Mouse (Mus musculus) liver, embryonic 14.5 days (tissue): Measurements from ENCODE around the gene Ehmt1.

Source experiments
- CTCF ChIP-seq: IDR thresholded peaks from 2 replicates; pipeline ENCODE4 v1.5.1; 2016; ENCODE audit warnings: antibody characterized with exemption, low read depth, control low read depth
- EP300 ChIP-seq: IDR thresholded peaks from 2 replicates; pipeline ENCODE4 v1.6.1; 2016; ENCODE audit warnings: antibody characterized with exemption, low read depth

GRCm38 (mm10) chr2:24880686-24881085 is 38.7 kb downstream of the Ehmt1 start:
- TF ChIP-seq CTCF (no peak), EP300 (no peak)
